Mouse (Mus musculus): ENCODE measurements around the gene Tex30.

Gene Tex30

DNA sequence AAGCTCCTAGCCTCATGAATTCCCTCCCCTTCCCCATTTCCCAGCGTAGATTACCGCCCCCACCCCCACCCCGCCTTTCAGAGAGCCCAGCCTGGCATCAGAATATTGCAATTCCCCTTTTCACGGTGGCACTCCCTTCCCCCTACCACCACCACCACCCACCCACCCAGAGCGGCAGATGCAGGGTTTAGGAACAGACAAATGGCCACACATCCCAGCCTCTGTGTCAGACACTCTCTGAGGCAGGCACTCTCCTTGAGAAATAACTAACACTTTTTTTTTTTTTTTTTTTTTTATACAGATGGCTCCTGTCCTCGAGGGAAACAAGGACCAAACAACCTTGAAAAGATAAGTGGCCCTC lies 59.7 kb downstream of the Tex30 start:
- no peak for DNase-seq (ENCODE audit: low read depth, low spot score)

DNA sequence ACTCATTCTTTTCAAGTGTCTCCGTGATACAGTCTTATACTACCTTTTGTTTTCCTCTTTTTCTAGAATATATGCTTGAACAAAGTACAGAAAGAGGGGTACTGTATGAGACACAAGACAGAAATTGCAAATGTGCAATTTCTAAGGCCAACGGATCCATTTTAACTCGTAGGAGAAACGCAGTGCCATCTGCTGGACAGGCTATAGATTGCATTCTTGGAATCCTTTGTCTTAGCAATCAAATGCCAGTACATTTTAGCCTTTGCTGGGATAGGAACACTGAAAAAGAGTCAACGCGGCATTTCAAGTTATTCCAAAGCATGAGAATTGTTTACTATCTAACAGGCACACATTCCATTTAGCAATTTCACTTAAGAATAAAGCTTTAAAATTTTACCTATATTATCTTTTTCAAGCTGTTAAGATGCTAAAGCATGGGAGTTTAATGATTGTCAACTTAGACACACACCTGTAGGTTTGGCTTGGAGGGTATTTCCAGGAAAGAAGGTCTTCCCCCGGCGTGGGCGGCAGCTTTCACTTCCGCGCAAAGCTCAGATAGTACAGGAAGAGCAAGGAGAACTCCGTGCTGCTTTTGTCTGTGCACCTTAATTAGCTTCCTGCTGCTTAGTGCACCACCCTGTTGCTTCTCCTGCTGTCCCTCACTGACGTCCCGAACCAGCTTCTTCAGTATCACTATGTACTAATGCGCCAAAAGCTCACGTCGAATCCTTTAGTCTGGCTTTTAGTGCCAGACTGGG lies 60.3 kb downstream of the Tex30 start:
- peak; percentile 80 for DNase-seq (ENCODE audit: low read depth, low spot score)

Data from forelimb bud, embryonic 11.5 days (tissue).